Mouse (Mus musculus) layer of hippocampus, adult 8-10 months (tissue): ENCODE measurements around the gene Ovca2. TPM values are rescaled to one million over a fixed set of nuclear protein-coding genes. Genes with fewer than 3 reads are reported as not detected.
A peak's percentile ranks its signal among the peaks of the same experiment; 100 is the strongest.
"Not testable (repeated sequence)": the region's sequence is repeated elsewhere in the genome, so short reads cannot be mapped to it uniquely, and the experiment has no call there.

Experiments used
- DNase-seq, 2 experiments: peaks; one replicate each; pipeline ENCODE4 v3.0.0; 2022; ENCODE audit warnings: low spot score in 2 of 2
- total RNA-seq, 4 experiments: library from RNA; stranded (reverse); gene quantifications; 2 replicates each; pipeline ENCODE4 v1.2.4; 2022

The Ovca2 gene
- total RNA-seq, 4 experiments from 2014 or later, result 15.6 to 23.4 (median 19.8) TPM

- DNase-seq, result no peak
These were observed 16.3 kb upstream of the Ovca2 start for GRCm38 (mm10) chr11:75194850-75195461.

GRCm38 (mm10) chr11:75194121-75194849 lies 15.7 kb upstream of the Ovca2 start:
- no peak for DNase-seq

GRCm38 (mm10) chr11:75193256-75194071 lies 14.8 kb upstream of the Ovca2 start, which contains the start of gene Rtn4rl1:
Gene Rtn4rl1, plus strand, starts transcription at chr11:75193783.
- DNase-seq, result peak in 1 of 2 experiments; percentile 70

DNA sequence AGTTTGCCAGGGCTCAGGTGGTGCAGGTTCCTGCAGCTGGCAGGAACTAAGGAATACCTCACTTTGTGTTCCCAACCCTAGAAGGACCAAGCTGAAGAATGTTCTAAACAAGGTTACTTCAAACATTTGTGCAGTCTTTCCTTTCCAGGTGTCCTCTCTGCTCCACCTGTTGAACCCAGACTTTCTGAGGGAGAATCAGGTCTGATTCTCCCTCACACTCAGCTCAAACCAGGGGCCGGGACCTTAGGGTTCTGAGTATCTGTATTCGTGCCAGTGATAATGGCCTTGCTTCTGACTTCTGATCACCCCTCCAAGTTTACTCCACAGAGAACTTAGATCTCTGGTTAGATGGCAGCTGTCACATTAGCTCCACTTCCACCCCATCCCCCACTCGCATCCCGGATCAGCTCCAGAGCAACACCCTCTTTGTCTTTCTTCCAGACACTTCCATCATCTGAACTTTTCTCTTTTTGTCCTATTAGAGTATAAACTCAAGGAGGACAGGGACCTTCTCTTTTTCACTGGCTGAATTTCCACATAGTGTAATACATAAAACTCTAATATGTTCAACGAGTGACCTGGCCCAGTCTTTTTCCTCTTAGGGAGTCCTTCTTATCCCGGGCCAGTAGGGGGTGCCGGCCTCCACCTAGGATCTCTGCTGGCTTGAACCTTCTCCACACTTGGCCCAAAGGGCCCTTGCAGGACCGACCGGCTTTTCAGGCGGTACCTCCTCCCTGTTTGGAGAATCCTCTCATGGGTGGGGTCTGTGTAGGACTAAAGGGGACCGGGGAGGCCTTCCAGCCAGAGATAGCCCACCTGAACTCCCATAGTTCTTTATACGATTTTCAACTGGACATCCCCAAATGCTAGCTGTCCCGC lies 13.9 kb upstream of the Ovca2 start:
- DNase-seq, result peak in 1 of 2 experiments; percentile 66

DNA sequence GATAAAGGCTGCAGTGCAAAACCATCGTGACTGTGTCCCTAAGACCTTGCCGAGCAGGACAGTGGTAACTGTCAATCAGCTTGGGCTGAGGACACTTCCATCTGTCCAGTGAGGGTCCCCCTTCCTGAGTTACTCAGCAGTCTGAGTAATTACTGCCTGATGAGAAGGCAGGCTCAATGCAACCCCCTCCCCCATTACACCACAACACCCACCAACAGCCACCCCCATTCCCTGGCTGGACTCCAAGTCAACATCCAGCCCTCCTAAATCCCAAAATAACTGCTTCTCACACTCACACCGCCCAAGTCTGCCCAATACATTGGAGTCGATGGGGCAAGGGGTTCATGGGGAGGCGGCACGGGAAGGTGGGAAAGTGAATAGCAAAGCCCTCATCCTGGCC lies 13.2 kb upstream of the Ovca2 start:
- DNase-seq, result no peak

DNA sequence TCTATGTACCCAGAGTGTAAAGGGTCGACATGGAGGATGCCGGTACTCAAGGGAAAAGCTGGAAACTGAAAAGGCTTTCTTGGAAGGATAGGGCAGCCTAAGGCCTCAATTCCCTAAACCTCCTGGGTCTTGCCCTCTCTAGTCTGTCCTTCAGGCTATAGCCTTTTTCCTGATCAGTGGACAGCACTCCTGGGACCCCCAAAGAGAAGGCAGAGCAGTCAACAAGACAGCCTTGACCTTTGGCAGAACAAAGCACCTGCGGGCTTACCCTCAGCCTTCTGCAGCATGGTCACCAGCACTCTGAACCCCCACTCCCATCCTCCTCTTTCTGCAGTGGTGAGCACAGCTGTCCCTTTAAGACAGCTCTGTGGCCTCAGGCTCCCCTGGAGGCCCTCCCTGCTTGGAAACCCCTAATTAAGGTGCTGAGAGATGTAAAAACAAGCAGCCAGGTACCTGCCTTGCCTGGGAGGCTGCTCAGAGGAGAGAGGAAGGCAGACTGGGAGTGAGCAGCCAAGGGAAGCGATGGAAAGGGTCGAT lies 12.3 kb upstream of the Ovca2 start, which contains the start of gene Dph1:
Gene Dph1, minus strand, starts transcription at position 337 of the 537 bp plus-strand sequence.
- DNase-seq, result no peak

GRCm38 (mm10) chr11:75190371-75190724 lies 11.7 kb upstream of the Ovca2 start:
- DNase-seq, result peak in 1 of 2 experiments; percentile 72

DNA sequence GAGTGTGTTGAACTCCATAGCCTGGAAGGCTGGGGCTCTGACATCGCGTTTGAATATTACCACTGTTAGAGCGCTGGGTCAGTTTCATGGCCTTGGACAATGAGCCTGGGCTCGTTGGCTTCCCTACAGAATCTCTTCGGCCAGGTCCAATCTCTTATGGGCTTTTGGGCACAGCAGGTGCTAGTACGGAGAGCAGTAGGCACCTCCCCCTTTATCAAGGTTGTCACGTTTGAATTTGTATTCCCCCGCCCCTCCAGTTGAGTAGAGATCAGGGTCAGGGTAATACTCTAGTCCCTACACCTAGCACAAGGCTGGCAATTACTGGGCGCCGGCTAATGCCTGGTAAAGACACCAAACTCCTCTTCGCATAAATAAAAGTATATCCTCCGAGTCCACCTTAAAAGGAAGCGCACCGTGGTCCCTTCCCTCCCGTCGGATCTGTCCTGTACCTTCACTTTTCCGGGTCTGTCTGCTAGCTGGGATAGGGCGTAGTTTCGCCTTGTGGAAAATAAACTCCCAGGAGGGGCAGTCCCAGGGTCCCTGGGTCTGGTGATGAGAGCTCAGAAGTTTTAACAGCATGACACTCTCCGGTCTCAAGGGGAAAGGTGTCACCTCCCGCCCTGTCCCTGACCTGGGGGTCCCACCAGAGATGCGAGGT lies 11.2 kb upstream of the Ovca2 start:
- DNase-seq, result no peak

DNA sequence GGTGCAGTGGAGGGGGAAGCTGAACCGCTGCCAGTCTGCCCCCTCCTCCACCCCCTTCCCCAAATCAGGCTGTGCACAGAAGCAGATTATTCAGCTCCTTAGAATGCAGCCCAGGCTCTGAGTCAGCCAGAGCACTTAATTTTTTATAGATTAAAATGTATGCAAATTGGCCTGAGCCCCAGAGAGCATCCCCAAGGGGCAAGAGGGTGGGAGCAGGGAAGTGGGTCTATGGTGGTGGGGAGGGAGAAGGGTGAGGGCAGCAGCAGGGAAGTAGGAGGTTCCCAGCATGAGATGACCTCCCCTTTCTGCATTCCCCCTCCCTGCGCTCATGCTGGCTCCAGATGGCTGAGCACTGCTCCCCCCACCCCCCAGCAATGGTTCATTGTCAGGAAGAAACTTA lies 6.4 kb upstream of the Ovca2 start:
- no peak for DNase-seq

GRCm38 (mm10) chr11:75184573-75184972 lies 5.9 kb upstream of the Ovca2 start:
- no peak for DNase-seq

DNA sequence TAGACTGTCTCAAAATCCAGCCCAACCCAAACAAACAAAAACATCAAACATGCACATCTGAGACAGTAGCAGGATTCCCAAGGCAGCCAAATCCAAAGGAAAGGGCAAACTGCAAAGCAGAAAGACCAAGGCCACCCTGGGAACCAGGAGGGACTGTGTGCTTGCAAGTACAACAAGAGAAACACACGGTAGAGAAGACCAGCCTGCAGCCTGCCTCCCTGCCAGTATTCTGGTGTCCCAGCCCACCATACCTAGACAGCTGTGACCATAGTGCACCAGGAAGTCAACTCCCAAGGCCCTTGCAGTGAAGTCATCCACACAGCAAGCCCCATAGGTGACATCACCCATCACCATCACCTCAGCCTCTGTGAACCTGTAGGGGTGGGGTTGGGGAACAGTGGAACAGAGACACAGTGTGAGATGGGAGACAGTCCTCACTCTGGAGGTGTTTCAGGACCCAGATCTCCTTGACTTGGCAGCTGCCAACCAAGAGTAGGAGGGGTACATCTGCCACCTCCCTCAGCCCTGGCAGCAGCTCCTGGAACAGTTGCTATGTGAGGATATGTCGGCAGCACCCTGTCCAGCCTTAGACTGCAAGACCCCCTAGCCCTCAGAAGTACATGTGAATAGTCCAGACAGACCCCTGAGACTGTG lies 5.4 kb upstream of the Ovca2 start:
- DNase-seq, result peak in 1 of 2 experiments; percentile 84

DNA sequence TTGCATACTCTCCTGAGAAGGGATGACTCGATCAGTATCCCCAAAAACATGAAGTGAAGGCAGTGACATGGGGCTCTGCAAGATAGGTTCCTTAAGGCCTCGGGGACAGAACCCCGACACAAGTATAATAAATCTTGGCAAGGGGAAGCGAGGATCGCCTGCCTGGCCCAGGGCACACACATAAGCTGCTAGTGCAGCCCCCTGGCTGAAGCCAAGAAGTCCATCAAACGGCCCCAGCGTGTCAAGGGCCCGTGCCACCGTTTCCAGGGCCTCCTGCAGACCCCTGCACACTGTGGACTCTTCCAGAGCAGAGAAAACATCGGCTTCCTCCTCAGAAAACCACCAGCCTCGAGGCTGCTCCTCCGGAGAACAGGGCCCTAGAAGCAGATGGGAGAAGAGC lies 624 bp downstream of the Ovca2 start:
- no peak for DNase-seq

DNA sequence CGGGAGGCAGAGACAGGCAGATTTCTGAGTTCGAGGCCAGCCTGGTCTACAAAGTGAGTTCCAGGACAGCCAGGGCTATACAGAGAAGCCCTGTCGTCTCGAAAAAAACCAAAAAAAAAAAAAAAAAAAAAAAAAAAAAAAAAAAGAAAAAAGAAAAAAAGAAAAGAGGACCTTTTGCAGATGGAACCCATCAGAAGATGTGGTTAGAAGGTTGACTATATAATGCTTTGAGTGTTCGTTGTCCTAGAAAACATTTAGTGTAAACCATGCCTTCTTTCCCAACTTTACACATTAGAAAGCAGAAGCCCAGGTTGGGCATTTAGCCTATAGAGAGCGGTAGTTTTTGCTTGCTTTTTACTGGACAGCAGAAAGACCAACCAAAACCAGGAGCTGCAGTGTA lies 4.1 kb downstream of the Ovca2 start:
- not testable (repeated sequence) for DNase-seq

DNA sequence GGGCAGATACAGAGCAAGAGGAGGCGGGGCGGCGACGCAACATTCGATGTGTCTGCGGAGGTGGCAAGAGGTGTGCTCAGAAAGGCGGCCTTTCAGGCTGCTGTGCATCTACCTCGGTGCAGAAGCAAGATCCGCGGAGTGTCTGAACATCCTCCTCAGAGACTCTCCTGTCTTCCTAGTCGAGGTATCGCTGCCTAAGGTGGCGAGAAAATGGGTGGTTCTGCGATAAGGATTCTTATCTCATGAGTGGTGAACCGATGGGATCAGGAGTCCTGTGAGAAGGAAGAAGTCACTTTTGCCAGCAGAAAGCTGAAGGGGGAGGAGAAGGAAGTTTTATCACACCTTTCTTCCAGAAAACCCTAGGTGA lies 4.9 kb downstream of the Ovca2 start:
- DNase-seq, result no peak

- peak; percentile 95 for DNase-seq
These were observed 5.4 kb downstream of the Ovca2 start for GRCm38 (mm10) chr11:75173095-75173798.

DNA sequence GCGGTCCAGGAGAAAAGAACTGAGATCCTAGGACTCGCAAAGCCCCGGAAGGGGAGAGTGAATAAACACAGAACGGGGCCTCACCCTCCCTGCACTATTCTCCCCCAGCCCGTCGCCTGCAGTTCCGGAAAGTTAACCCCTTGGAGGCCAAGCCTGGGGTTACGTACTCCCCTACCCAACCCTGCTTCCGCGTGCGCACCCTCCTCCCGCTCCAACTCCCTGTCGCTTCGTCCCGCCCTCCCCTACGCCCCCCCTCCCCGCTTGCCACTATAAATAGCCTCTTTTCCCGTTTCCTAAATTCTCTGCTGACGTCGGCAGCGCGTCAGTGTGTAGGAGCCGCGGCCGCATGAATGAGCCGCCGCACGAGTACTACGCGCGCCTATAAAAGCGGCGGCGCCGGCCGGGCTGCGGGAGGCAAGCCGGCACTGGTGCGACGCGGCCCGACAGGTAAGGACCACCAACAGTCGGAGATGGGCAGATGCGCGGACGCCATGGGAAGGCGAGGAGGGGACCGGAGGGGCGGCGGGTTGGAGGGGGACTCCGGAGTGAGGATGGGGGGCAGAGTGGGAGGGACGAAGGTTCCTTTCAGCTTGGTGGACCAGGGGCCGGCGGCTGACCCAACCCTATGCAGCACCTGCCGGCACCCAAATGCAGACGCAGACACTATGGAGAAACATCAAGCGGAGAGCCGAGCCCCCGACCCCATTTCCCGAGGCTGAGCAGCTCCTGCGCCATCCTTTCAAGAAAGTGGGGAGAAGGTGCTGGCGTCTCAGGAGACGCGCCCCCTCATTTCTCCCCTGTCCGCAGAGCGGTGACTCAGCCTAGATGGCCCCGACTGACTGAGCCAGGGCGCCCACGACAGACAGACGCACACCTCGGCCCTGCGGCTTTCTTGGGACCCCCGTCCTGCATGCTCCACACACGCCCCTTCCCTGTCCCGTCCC lies 6.2 kb downstream of the Ovca2 start:
- no peak for DNase-seq

- DNase-seq, result no peak
These were observed 7.3 kb downstream of the Ovca2 start for GRCm38 (mm10) chr11:75171186-75171865.
